Mouse (Mus musculus) neural tube, embryonic 11.5 days (tissue): Measurements from ENCODE around the gene Gng7. TPM values are rescaled to one million over a fixed set of nuclear protein-coding genes. Genes with fewer than 3 reads are reported as not detected.

ENCODE experiments used
- polyA plus RNA-seq: library from polyadenylated mRNA; unstranded; fragments of >200 nt; fragmentation: Nextera tagmentation; extraction: Ambion mirVana; gene quantifications from 2 replicates; pipeline ENCODE4 v1.2.1, GENCODE M21; 2014

The Gng7 gene
- polyA plus RNA-seq, 1 experiment from 2014 or later = 9.4 TPM

Other genes starting within 250 kb of the Gng7 start
- 96.6 and 101 TPM in 2 replicates for gene Sf3a2, start 216.7 kb downstream of the Gng7 start, polyA plus RNA-seq
- gene Plekhj1, start 216.3 kb downstream of the Gng7 start, polyA plus RNA-seq = 150 and 153 TPM in 2 replicates
- gene Amh, start 209.7 kb downstream of the Gng7 start, polyA plus RNA-seq = not detected in 2 replicates
- gene Jsrp1, start 201.4 kb downstream of the Gng7 start, polyA plus RNA-seq = 1.6 and 1.9 TPM in 2 replicates
- 1,810 and 1,847 TPM in 2 replicates for gene Oaz1, start 188.3 kb downstream of the Gng7 start, polyA plus RNA-seq
- 0.40 and 0.66 TPM in 2 replicates for gene Lingo3, start 170.9 kb downstream of the Gng7 start, polyA plus RNA-seq
- 305 and 307 TPM in 2 replicates for gene Lsm7, start 159.7 kb downstream of the Gng7 start, polyA plus RNA-seq
- 31.2 and 34.2 TPM in 2 replicates for gene Sppl2b, start 159.7 kb downstream of the Gng7 start, polyA plus RNA-seq
- 0.08 and 0.11 TPM in 2 replicates for gene Tmprss9, start 143.1 kb downstream of the Gng7 start, polyA plus RNA-seq
- 312 and 323 TPM in 2 replicates for gene Timm13, start 114.0 kb downstream of the Gng7 start, polyA plus RNA-seq
- 23.0 and 27.9 TPM in 2 replicates for gene Lmnb2, start 96.7 kb downstream of the Gng7 start, polyA plus RNA-seq
- gene Gadd45b, start 84.9 kb downstream of the Gng7 start, polyA plus RNA-seq = 7.9 and 8.5 TPM in 2 replicates
- 4.2 and 4.7 TPM in 2 replicates for gene Diras1, start 10.7 kb upstream of the Gng7 start, polyA plus RNA-seq
- gene Slc39a3, start 22.5 kb upstream of the Gng7 start, polyA plus RNA-seq = 13.3 and 14.5 TPM in 2 replicates
- gene Sgta, start 45.2 kb upstream of the Gng7 start, polyA plus RNA-seq = 248 and 262 TPM in 2 replicates
- gene Thop1, start 55.1 kb upstream of the Gng7 start, polyA plus RNA-seq = 63.9 and 65.8 TPM in 2 replicates
- 0.11 and 0.70 TPM in 2 replicates for gene Creb3l3, start 83.9 kb upstream of the Gng7 start, polyA plus RNA-seq
- gene Map2k2, start 91.0 kb upstream of the Gng7 start, polyA plus RNA-seq = 212 and 240 TPM in 2 replicates
- gene Zbtb7a, start 120.3 kb upstream of the Gng7 start, polyA plus RNA-seq = 7.1 and 8.8 TPM in 2 replicates
- gene Pias4, start 153.0 kb upstream of the Gng7 start, polyA plus RNA-seq = 68.3 and 68.4 TPM in 2 replicates
- 463 and 504 TPM in 2 replicates for gene Eef2, start 161.7 kb upstream of the Gng7 start, polyA plus RNA-seq
- gene Dapk3, start 168.1 kb upstream of the Gng7 start, polyA plus RNA-seq = 56.4 and 58.6 TPM in 2 replicates
- gene 4930442H23Rik, start 168.9 kb upstream of the Gng7 start, polyA plus RNA-seq = not detected in 2 replicates
- gene Nmrk2, start 187.1 kb upstream of the Gng7 start, polyA plus RNA-seq = 0.12 TPM in 2 replicates
- 21.9 and 24.1 TPM in 2 replicates for gene Atcay, start 215.9 kb upstream of the Gng7 start, polyA plus RNA-seq
- 5.8 and 6.0 TPM in 2 replicates for gene Zfr2, start 218.2 kb upstream of the Gng7 start, polyA plus RNA-seq
- 2.0 and 3.0 TPM in 2 replicates for gene Matk, start 238.0 kb upstream of the Gng7 start, polyA plus RNA-seq